In the genomic region with DNA sequence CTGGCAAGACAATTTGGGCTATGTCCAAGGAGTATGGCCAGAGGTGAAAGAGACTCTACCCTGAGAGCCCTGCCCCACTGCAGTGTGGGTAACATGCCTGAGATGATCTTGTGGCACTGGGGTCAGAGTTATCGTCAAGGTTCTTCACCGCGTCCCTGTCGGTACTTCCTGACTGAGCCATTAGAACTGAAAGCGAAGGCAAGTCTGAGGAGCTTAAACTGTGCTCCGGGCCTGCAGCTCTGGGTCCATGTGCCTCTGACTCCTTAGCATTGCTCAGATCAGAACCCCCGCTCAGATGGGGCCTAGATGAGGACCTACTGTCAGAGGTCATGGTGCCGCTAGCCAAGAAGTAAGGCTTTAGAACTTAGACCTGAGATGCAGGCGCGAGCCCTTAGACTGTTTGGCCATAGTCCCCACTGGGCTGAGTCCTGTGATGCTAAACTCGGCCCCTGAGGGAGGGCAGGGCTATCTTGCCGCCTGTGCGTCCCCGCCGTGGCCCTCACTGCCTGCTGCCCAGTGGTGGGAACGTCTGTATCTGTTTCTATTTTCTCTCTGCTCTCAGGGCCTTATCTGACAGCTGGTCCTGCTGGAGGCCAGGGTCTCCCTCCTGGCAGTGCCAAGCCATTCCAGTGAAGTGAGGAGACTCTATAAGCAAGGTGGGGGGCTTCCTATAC, we compare ENCODE assay signal across 11 mouse cellular contexts. TPM values are rescaled to one million over a fixed set of nuclear protein-coding genes. Genes with fewer than 3 reads are reported as not detected.
DNase-seq lines count a peak whose midpoint lies in the region; ATAC-seq and TF ChIP-seq lines count a peak whose summit lies in the region.
"Had no signal": no experiment of that assay in that cellular context is flagged by ENCODE, and none has a peak within 500 bp of the region (broad histone marks: within the 10 kb centered on the region; RNA-seq: fewer than 3 reads in every experiment).

No protein-coding gene starts in this region.

- H3K27me3 ChIP-seq in midbrain, embryonic 13.5 days, result no peaks in the 10 kb centered on the region
- no peaks in the 10 kb centered on the region for H3K27me3 ChIP-seq in midbrain, embryonic 16.5 days (ENCODE audit: control insufficient read depth, insufficient read depth, low read depth, low read length)
- no peaks in the 10 kb centered on the region for H3K27me3 ChIP-seq in heart, embryonic 14.5 days (ENCODE audit: control insufficient read depth, insufficient read depth, low read length)
- H3K27me3 ChIP-seq in limb, embryonic 10.5 days (ENCODE audit: low read depth, poor library complexity, severe bottlenecking), result no peaks in the 10 kb centered on the region; the same call in 1 of the 2 replicates
- H3K27me3 ChIP-seq in small intestine, adult 2 months (ENCODE audit: control insufficient read depth, insufficient read depth, low read length), result no peaks in the 10 kb centered on the region
- H3K27me3 ChIP-seq: hindbrain, embryonic 15.5 days had no signal

- no peak overlapping the region for H3K4me2 ChIP-seq in midbrain, embryonic 13.5 days (replicated peaks)
- no peak overlapping the region for H3K4me2 ChIP-seq in midbrain, embryonic 16.5 days (ENCODE audit: low read length)
- H3K4me2 ChIP-seq in heart, embryonic 14.5 days (ENCODE audit: low read length), result peak overlapping the region; percentile 31
- H3K4me2 ChIP-seq: hindbrain, embryonic 15.5 days had no signal

- WGBS in midbrain, embryonic 13.5 days, result 69% methylated on average over 16 of the region's 16 CpGs
- WGBS in midbrain, embryonic 16.5 days, result 68% methylated on average over 16 of the region's 16 CpGs
- WGBS in heart, embryonic 14.5 days, result 20% methylated on average over 16 of the region's 16 CpGs
- 58% methylated on average over 16 of the region's 16 CpGs for WGBS in limb, embryonic 10.5 days
- 46% methylated on average over 16 of the region's 16 CpGs for WGBS in small intestine, adult 2 months

- no peak for ATAC-seq in midbrain, embryonic 13.5 days
- ATAC-seq in midbrain, embryonic 16.5 days, result no peak
- peak; percentile 47 for ATAC-seq in heart, embryonic 14.5 days (ENCODE audit: insufficient number of reproducible peaks, insufficient read depth, low FRiP score, low read depth)
- no peak for ATAC-seq in erythroid progenitor cell, adult 5-6 weeks (replicated peaks; ENCODE audit: low FRiP score, poor library complexity, severe bottlenecking)

- no peak overlapping the region for H3K9ac ChIP-seq in midbrain, embryonic 13.5 days (replicated peaks)
- no peak overlapping the region for H3K9ac ChIP-seq in midbrain, embryonic 16.5 days (ENCODE audit: low read depth, low read length)
- peak overlapping the region; percentile 42; the same call in 1 of the 2 replicates for H3K9ac ChIP-seq in heart, embryonic 14.5 days (ENCODE audit: low read length)
- H3K9ac ChIP-seq: hindbrain, embryonic 15.5 days had no signal

- peak overlapping the region; percentile 78; the same call in 1 of the 2 replicates for H3K27ac ChIP-seq in midbrain, embryonic 13.5 days
- no peak overlapping the region for H3K27ac ChIP-seq in midbrain, embryonic 16.5 days (ENCODE audit: low read length)
- H3K27ac ChIP-seq in heart, embryonic 14.5 days (replicated peaks in 1 of 2; ENCODE audit: control insufficient read depth in 1 of 2, insufficient read depth in 1 of 2, low read depth in 2 of 2, low read length in 2 of 2), result peak overlapping the region; percentile 84 to 92
- 0 out of 2 replicates have a peak overlapping the region, but pooled peaks have one; percentile 6 for H3K27ac ChIP-seq in limb, embryonic 10.5 days
- peak overlapping the region; percentile 65 for H3K27ac ChIP-seq in small intestine, adult 2 months (ENCODE audit: insufficient read depth, low read depth, low read length)
- H3K27ac ChIP-seq: hindbrain, embryonic 15.5 days had no signal

- no peak for TF ChIP-seq POLR2A in small intestine, adult 2 months (IDR thresholded peaks at IDR 0.05; ENCODE audit: low read depth, low read length)

- H3K36me3 ChIP-seq in midbrain, embryonic 13.5 days, result no peaks in the 10 kb centered on the region
- H3K36me3 ChIP-seq in midbrain, embryonic 16.5 days (ENCODE audit: control insufficient read depth, insufficient read depth, low read length), result no peaks in the 10 kb centered on the region
- H3K36me3 ChIP-seq in heart, embryonic 14.5 days (ENCODE audit: control insufficient read depth, insufficient read depth, low read length), result peaks cover 9% of the 10 kb centered on the region
- no peaks in the 10 kb centered on the region for H3K36me3 ChIP-seq in limb, embryonic 10.5 days
- no peaks in the 10 kb centered on the region for H3K36me3 ChIP-seq in small intestine, adult 2 months (ENCODE audit: control insufficient read depth, insufficient read depth, low read length)
- H3K36me3 ChIP-seq: hindbrain, embryonic 15.5 days had no signal

- no peaks in the 10 kb centered on the region for H3K9me3 ChIP-seq in midbrain, embryonic 13.5 days
- no peaks in the 10 kb centered on the region for H3K9me3 ChIP-seq in midbrain, embryonic 16.5 days (replicated peaks; ENCODE audit: control insufficient read depth, low read length, poor library complexity, severe bottlenecking)
- H3K9me3 ChIP-seq in heart, embryonic 14.5 days (ENCODE audit: control insufficient read depth, low read length), result no peaks in the 10 kb centered on the region
- H3K9me3 ChIP-seq in limb, embryonic 10.5 days (replicated peaks), result no peaks in the 10 kb centered on the region
- H3K9me3 ChIP-seq: hindbrain, embryonic 15.5 days had no signal

- no peak for TF ChIP-seq CTCF in small intestine, adult 2 months (IDR thresholded peaks at IDR 0.05; ENCODE audit: extremely low read depth, insufficient read length, insufficient replicate concordance, low read depth, low read length)

- DNase-seq in limb, embryonic 10.5 days (ENCODE audit: low spot score), result no peak
- DNase-seq in frontal cortex, postnatal 10 days (ENCODE audit: low spot score in 2 of 2), result no peak
- DNase-seq: gastrocnemius, postnatal 10 days; kidney, postnatal 25 days; lung, postnatal 4 days had no signal

- peaks cover 79% of the 10 kb centered on the region for H3K4me1 ChIP-seq in midbrain, embryonic 13.5 days (replicated peaks)
- H3K4me1 ChIP-seq in midbrain, embryonic 16.5 days (ENCODE audit: control insufficient read depth, insufficient read depth, low read length), result 0 out of 2 replicates have a peak, but pooled peaks cover 2% of the 10 kb centered on the region
- peaks cover 92 to 99% of the 10 kb centered on the region in 2 experiments for H3K4me1 ChIP-seq in heart, embryonic 14.5 days (ENCODE audit: control insufficient read depth in 2 of 2, insufficient read depth in 2 of 2, low read length in 2 of 2)
- H3K4me1 ChIP-seq in limb, embryonic 10.5 days, result peaks cover 78% of the 10 kb centered on the region
- peaks cover 66% of the 10 kb centered on the region for H3K4me1 ChIP-seq in small intestine, adult 2 months (ENCODE audit: control insufficient read depth, insufficient read depth, insufficient read length, low read length)

- H3K4me3 ChIP-seq in midbrain, embryonic 13.5 days (replicated peaks), result no peak overlapping the region
- H3K4me3 ChIP-seq in midbrain, embryonic 16.5 days (ENCODE audit: low read depth, low read length), result no peak overlapping the region
- no peak overlapping the region for H3K4me3 ChIP-seq in heart, embryonic 14.5 days (ENCODE audit: control insufficient read depth in 1 of 2, insufficient read depth in 1 of 2, low read depth in 1 of 2, low read length in 2 of 2)
- H3K4me3 ChIP-seq in limb, embryonic 10.5 days, result no peak overlapping the region
- H3K4me3 ChIP-seq in small intestine, adult 2 months (ENCODE audit: low read depth, low read length), result no peak overlapping the region
- H3K4me3 ChIP-seq: hindbrain, embryonic 15.5 days had no signal

RNA-seq across cellular contexts. Expression of a gene that starts 17.8 kb away (rescaled TPM):
- polyA plus RNA-seq in midbrain, embryonic 13.5 days (2015; fragmentation: Nextera tagmentation; extraction: Ambion mirVana), result 1.5 and 2.1 TPM in 2 replicates
- polyA plus RNA-seq in midbrain, embryonic 16.5 days (2015; fragmentation: Nextera tagmentation; extraction: Ambion mirVana), result 0.77 and 1.2 TPM in 2 replicates
- 4.4 and 6.1 TPM in 2 replicates for polyA plus RNA-seq in heart, embryonic 14.5 days (2014; fragmentation: Nextera tagmentation; extraction: Ambion mirVana)
- 1.3 and 1.5 TPM in 2 replicates for polyA plus RNA-seq in limb, embryonic 10.5 days (2016; fragmentation: Nextera tagmentation; extraction: Ambion mirVana)
- 153 and 187 TPM in 2 replicates for polyA plus RNA-seq in small intestine, adult 2 months (2012; rRNA removed)
- 176 and 254 TPM in 2 replicates for total RNA-seq in erythroid progenitor cell, adult 5-6 weeks (2015; ENCODE audit: low replicate concordance)
- total RNA-seq in erythroid progenitor cell, adult 5-6 weeks (2017; ENCODE audit: low replicate concordance), result 303 and 467 TPM in 2 replicates

Comparison
In these comparisons a context has a peak if more than half of its experiments do, and no peak if none do; other contexts are left out.
1. RNA of a gene that starts 17.8 kb away (polyA plus RNA-seq): 153 to 187 TPM in small intestine, adult 2 months; 4.4 to 6.1 TPM in heart, embryonic 14.5 days, 1.5 to 2.1 TPM in midbrain, embryonic 13.5 days, 1.3 to 1.5 TPM in limb, embryonic 10.5 days and 0.77 to 1.2 TPM in midbrain, embryonic 16.5 days; every median in the first group is over 10 times any median in the second.